Mouse (Mus musculus) fat pad, adult 2 months (tissue): ENCODE results near the gene Cytip.
"Not testable (repeated sequence)": the region's sequence is repeated elsewhere in the genome, so short reads cannot be mapped to it uniquely, and the experiment has no call there.

ENCODE experiments used
- DNase-seq: peaks from one replicate; pipeline ENCODE4 v3.0.0-alpha.2; 2011; ENCODE audit warnings: low read depth, low spot score; ENCODE audit errors: extremely low read depth

The Cytip gene

DNA sequence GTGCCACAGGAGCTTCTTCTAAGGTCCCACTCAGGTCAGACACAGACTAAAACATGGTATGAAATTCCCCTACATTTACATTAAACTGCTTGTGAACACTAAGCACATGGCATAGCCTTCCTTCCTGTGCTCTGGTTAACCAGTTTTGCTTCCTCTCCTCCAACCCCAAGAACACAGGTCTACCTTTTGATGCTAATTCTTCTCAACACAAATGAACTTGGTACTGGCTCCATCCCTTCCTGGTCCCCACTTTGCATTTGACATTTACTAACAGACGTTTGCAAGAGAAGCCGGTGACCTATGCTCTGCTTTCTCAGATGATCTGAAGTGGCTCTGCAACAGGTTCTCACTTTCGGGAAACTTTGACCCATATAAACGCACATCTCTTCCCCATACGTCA, 65.4 kb downstream of the Cytip start:
- no peak for DNase-seq

DNA sequence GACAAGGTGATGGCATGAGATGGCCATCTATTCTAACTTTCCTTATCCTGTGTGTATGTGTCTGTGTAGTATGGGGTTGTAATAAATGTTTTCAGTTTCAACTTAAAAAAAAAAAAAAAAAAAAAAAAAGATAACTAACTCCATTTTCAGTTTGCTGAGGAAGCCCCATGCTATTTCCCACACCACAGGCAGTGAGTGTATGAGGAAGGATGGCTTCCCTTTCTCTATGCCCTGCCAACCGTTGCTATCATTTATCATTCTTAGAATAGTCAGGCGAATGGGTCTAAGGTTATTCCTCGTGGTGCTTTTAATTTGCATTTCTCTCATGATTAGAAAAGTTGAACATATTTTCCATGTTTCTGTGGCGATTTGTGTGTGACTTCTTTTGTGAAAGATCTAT, 84.2 kb downstream of the Cytip start:
- no peak for DNase-seq

DNA sequence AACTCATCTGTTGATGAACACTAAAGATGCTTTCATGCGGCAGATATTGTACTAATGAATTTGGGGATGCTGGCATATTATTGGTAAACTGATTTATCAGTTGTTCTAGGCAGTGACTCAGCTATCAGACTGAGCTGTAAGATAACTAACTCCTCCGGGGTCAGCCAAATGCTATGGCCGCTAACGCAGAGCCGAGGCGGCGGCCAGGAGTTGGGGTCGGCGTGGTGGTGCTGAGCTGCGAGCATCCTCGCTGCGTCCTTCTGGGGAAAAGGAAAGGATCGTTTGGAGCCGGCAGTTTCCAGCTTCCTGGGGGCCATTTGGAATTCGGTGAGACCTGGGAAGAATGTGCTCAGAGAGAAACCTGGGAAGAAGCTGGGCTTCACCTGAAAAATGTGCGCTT, 87.4 kb downstream of the Cytip start:
- DNase-seq = not testable (repeated sequence)

DNA sequence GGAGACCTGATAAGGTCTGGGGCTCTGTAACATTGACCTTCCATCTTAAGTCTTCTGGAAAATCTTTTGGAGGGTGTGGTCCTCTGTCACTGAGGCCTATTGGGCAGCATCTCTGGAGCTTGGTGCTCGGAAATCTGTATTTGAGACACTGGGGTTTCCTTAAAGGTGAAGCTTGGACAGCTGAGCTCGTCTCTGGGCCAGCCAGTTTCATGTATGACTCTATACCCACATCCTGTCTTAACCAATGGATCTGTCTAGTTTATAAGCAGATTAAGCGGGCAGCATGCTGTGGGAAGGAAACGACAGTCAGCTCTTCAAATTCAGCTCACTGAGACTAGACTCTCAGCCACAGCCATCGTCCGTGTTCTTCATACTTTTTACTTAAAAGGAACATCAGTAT, 88.3 kb downstream of the Cytip start:
- no peak for DNase-seq

DNA sequence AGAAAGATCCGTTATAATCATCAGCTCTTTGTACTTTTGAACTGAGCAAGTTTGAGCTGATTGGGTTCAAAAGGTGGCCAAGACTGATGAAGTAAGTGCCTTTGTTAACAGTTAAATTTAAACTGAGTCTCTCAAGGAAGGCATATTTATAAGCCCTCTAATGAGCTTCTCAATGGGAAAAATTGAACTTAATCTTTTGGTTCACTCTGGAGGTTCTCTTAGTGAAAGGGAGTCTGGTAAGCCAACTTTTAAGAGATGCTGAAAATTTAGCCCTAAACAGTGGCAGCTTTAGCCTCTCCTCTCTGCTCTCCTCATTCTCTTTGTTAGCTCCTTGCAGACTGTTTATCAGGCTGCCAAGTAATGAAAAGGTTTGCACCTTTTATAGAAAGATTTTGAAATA, 100.5 kb downstream of the Cytip start:
- no peak for DNase-seq

DNA sequence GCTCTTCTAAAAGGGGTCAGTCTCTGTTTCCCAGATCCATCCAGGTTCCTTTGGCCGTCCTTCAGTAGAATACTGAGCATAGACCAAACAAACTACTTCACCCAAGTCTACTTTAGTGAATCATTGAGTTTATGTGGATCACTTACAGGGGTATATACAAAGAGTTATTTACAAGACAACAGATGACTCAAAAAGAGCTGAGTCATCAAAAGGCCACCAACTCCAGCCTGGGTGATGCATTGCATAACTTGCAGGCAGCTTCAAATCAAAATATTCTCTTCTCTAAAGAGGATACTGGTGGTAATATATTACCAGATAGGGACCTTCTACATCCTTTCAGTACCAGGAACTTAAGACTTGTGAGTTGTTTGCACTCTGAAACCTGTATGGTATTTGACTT, 108.9 kb downstream of the Cytip start:
- no peak for DNase-seq

DNA sequence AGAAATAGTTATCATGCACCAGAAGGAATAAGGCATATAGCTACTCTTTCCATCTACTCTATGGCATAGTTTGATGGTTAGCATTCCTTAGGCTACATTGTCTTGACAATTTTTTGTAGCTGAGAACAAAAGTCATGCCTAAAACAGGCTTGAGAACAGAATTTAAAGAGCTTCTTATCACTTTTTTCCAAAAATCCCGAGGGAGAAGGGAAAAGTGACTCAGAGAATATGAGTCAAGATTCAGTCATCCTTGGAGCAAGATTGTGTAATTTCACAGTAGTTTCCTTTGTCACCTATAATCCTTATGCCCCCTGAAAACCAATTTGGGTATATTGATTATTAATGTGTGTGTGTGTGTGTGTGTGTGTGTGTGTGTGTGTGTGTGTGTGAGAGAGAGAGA, 115.5 kb downstream of the Cytip start:
- DNase-seq = no peak
